Mouse (Mus musculus): ENCODE measurements around the gene Gje1. TPM values are rescaled to one million over a fixed set of nuclear protein-coding genes. Genes with fewer than 3 reads are reported as not detected.

Gene Gje1
- total RNA-seq (2021), result not detected

- intact Hi-C loops (cut with DNase I), result no loop called here
- no peak for DNase-seq
These were observed at the start of gene Gje1 for GRCm38 (mm10) chr10:14718114-14718513. TSS of gene Gje1 (minus strand) at chr10:14718214.

DNA sequence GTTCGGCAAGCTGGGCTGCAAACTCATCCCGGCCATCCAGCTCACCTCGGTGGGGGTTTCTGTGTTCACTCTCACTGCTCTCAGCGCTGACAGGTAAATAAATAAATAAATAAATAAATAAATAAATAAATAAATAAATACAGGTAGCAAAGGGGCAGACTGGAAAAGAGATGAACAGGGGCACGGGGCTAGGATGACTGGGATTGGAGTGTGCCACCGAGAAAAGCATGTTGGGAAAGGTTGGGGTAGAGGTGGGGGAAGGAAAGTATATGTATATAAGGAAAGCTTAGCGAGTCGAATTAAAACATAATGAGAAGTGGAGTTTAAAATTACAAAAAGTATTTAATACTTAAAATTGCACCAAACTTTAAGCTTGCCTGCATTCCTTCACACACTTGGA lies 42.6 kb upstream of the Gje1 start:
- intact Hi-C loops (cut with DNase I), result no loop called here
- DNase-seq, result no peak

GRCm38 (mm10) chr10:14759665-14760558 lies 41.9 kb upstream of the Gje1 start:
- peak; percentile 1 for DNase-seq
- intact Hi-C loops (cut with DNase I), result no loop called here

GRCm38 (mm10) chr10:14734285-14734684 lies 16.3 kb upstream of the Gje1 start:
- DNase-seq, result peak; percentile 10
- intact Hi-C loops (cut with DNase I), result no loop called here

DNA sequence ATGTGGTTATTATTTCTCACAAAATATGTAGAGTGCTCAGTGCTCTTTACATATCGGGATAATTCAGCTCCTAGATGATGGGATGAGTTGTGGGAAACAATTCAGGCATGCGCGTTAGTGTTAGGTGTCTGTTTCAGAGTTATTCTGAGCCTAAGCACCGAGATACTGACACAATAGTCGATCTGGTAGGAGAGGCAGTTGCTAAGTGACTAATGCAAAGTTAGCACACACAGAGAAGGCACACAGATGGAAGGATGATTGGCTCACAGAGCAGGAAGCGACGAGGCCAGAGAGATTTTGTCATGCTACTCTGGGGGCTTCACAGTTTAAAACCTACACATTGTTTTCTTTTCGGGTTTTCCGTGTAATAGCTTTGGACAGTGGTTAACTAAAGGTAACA lies 7.7 kb upstream of the Gje1 start:
- intact Hi-C loops (cut with DNase I), result no loop called here
- DNase-seq, result no peak

DNA sequence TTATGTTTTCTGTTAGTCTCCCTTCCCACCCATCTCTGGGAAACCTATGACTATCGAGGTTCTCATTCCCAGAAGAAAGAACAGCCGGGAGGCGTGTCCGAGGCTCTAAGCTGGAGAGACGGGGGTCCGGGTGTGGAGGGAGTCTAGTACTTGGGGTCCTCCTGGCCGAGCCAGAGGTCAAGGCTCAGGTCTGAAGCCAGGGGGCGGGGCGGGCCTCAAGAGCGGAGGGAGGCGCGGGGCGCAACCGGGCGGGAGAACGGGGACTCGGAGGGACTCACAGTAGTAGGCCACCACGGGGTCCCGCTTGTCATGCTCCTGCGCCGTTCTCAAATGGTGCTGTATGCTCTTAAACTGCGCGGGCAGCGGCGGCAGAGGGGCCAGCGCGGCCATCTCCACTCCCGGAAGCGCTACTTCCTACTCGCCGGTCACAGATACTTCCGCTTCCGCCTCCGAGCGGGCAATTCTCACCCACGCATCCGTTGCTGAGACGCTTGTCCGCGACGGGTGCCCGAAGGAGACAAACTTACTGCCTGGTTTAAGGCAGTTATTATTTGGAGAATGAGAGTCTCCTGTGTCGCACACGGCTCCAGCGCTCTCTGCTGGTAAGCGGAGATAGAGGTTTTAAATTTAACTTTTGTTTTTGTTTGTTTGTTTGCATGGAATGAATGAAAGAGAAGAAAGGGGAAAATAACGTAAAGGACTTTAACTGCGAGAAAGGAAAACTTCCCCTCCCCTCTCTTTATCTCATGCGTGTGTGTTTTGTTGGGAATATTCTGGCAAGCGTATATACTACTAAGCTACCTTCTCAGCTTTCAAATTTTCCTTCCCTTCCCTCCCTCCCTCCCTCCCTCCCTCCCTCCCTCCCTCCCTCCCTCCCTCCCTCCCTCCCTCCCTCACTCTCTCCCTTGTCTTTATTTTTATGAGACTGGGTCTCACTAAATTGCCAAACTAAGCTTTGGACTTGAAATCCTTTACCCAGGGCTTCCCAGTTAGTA lies 12.6 kb downstream of the Gje1 start, which contains the start of the genes Vta1 and Nmbr:
Gene Vta1 (minus strand): TSS at position 489 of the 995 bp plus-strand sequence.
Gene Nmbr (plus strand): TSS at position 520 of the 995 bp plus-strand sequence.
- DNase-seq, result peak; percentile 98
- intact Hi-C loops (cut with DNase I), result loop anchor here (5.0 to 10.0 kb wide), 2 partner anchors 253 to 301 kb away; no protein-coding TSS in a partner anchor

DNA sequence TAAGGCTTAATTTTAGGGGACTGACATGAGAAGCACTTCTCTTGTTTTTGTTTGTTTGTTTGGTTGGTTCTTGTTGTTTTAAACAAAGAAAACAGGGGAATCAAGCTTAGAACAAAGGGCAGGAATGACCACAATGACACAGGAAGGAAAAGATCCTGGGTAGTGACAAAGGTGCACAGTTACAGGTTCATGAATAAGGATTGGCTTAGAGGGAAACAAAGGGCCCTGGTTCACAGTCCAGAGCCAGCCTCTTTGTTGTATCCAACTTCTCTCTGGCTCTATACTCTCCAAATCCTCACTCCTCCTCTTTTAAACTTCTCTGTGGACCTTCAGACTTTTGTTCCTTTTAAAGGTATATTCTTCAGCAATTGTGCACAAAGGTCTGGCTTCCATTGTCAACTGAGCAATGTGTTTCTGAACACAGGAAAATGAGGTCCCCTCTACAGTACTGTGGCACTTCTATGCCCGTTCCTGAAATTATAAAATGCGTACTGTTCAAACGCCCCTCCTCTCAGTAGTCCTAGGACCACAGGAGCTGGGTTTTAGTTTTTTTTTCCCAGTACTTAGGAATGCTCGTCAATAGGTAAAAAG lies 14.1 kb downstream of the Gje1 start:
- intact Hi-C loops (cut with DNase I), result loop anchor here (10.0 kb wide), 1 partner anchor 299 kb away; no protein-coding TSS in a partner anchor

DNA sequence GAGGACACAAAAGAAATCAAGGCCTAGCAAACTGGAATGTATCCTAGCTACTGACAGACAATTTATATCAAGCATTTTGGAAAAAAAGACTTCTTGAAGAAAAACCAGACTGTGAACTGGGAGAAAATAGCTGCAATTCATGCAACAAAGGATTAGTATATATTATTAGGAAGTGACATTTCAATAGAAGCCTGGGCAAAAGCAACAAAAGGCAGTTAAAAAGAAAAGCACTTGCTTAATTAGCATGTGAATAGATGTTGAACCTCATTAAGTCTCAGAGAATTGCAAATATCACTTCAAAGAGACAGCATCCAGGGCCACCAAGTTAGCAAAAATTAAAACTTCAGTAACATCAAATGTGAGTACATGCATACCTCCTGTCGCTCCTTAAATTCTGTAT lies 14.8 kb downstream of the Gje1 start:
- no peak for DNase-seq
- intact Hi-C loops (cut with DNase I), result loop anchor here (10.0 kb wide), 1 partner anchor 298 kb away; no protein-coding TSS in a partner anchor

More for the DNA sequence above, 14.1 kb downstream of the Gje1 start:
- no peak for DNase-seq

GRCm38 (mm10) chr10:14690349-14690748 lies 27.7 kb downstream of the Gje1 start:
- no peak for DNase-seq
- intact Hi-C loops (cut with DNase I), result no loop called here

DNA sequence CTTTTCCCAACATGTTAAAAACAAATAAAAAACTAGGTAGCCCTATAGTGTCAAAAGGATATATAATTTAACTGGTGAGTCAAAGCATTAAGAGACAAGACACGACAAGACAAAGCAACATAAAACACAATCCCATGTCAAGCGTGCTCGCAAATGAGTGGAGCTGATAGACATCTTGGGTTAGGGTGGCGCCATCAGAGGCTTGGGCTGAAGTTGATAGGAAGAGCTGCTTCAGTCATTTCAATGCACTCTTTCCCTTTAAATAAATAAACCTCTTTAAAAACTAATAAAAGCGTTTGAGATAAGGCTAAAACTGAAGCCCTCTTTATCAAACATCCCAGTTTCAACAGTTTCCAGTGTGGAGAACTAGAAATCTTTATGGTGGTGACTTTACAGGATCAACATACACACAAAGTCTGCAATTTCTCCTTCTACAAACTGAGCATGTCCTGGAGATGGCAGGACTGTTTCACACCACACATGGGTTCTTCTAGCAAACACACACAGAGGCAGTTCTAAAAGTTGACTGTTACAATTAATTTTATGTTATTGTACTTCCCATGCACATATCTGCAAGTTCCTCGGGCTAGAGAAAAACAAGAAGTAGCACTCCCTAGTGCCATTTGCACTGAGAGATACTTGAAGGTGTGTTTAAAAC lies 29.1 kb downstream of the Gje1 start:
- DNase-seq, result no peak
- intact Hi-C loops (cut with DNase I), result no loop called here

DNA sequence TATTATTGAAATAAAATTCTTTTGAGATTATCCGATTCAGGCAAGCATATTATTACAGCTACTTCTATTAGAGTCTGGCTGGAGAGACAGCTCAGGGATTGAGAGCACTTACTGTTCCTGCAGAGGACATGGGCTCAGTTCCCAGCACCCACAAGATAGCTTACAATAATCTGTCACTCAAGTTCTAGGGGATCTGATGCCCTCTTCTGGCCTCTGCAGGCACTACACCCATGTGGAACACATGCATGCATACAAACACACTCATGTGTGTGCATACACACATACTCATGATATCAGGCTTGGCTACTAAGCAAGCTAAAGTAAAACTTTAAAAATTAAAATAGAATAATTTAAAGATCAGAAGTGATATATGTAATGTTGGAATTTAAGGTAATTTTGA lies 32.4 kb downstream of the Gje1 start:
- no peak for DNase-seq
- intact Hi-C loops (cut with DNase I), result no loop called here

DNA sequence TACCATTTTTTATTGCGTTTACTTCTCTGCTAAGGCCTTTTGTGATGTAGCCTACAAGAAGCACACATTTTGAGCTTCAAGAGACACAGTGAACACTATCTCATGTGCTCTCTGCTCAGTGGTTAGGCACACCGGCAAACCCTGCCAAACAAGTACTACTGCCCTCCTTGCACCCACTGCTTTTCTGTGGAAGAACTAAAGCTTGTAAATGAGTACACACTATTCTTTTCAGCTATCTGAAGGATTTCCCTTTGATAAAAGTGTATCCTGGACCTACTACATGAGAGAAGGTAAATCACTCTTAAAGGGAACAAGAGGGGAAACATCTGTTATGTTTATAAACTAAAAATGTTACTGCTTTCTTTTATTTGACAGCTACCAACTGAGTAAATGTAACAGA lies 51.9 kb downstream of the Gje1 start:
- intact Hi-C loops (cut with DNase I), result no loop called here

More for the DNA sequence above, 51.9 kb downstream of the Gje1 start:
- no peak for DNase-seq

Other genes starting within 250 kb of the Gje1 start
- gene Adgrg6, start 172.6 kb downstream of the Gje1 start, total RNA-seq (2021), result 1 to 10 TPM; 3.6 to 4.5 TPM
- 10 to 100 TPM; 87.0 to 98.2 TPM for gene Vta1, start 12.7 kb downstream of the Gje1 start, total RNA-seq (2021)
- gene Nmbr, start 12.6 kb downstream of the Gje1 start, total RNA-seq (2021), result 1 to 10 TPM; 4.8 to 5.9 TPM